Mouse (Mus musculus) heart, embryonic 10.5 days (tissue): Measurements from ENCODE around the gene Csk. TPM values are rescaled to one million over a fixed set of nuclear protein-coding genes. Genes with fewer than 3 reads are reported as not detected.

ENCODE experiments used
- DNase-seq: peaks from one replicate; pipeline ENCODE4 v3.0.0-alpha.2; 2017; ENCODE audit warnings: low spot score
- H3K27ac ChIP-seq: fragments of 300-500 bp; sonication (generic); 2 replicates; pipeline ENCODE4 v1.5.1; 2016; ENCODE audit warnings: mild to moderate bottlenecking
- H3K27me3 ChIP-seq: fragments of 300-500 bp; sonication (generic); 2 replicates; pipeline ENCODE4 v1.6.1; 2016; ENCODE audit warnings: mild to moderate bottlenecking; ENCODE audit not compliant: poor library complexity, insufficient read depth, severe bottlenecking
- H3K36me3 ChIP-seq: fragments of 300-500 bp; sonication (generic); 2 replicates; pipeline ENCODE4 v1.6.1; 2016; ENCODE audit warnings: mild to moderate bottlenecking, moderate library complexity
- H3K4me1 ChIP-seq: fragments of 300-500 bp; sonication (generic); 2 replicates; pipeline ENCODE4 v1.6.1; 2016; ENCODE audit warnings: mild to moderate bottlenecking
- H3K4me3 ChIP-seq: fragments of 300-500 bp; sonication (generic); 2 replicates; pipeline ENCODE4 v1.5.1; 2016; ENCODE audit warnings: mild to moderate bottlenecking, moderate library complexity
- H3K9me3 ChIP-seq: fragments of 300-500 bp; sonication (generic); 2 replicates; pipeline ENCODE4 v1.6.1; 2016; ENCODE audit warnings: mild to moderate bottlenecking, moderate library complexity
- WGBS: fragments of 180-500 bp; shearing (Covaris S2); methylation state at CpG from one replicate; pipeline ENCODE4 v1.1.7; 2016; 5-methylcytosine and 5-hydroxymethylcytosine counted together
- polyA plus RNA-seq: library from polyadenylated mRNA; unstranded; fragments of >200 nt; fragmentation: Nextera tagmentation; extraction: Ambion mirVana; gene quantifications from 2 replicates; pipeline ENCODE4 v1.2.1, GENCODE M21; 2016

Csk gene
- polyA plus RNA-seq, 1 experiment from 2014 or later, result 26.0 TPM

GRCm38 (mm10) chr9:57625674-57626500 is 27.5 kb downstream of the Csk start:
- no peak overlapping the region for H3K4me3 ChIP-seq
- H3K9me3 ChIP-seq, result no peaks in the 10 kb centered on the region
- WGBS, result 86% methylated on average over 15 of the region's 15 CpGs
- DNase-seq, result no peak
- H3K27ac ChIP-seq, result no peak overlapping the region
- H3K4me1 ChIP-seq, result no peaks in the 10 kb centered on the region
- H3K27me3 ChIP-seq, result no peaks in the 10 kb centered on the region
- H3K36me3 ChIP-seq, result peaks cover 68% of the 10 kb centered on the region

DNA sequence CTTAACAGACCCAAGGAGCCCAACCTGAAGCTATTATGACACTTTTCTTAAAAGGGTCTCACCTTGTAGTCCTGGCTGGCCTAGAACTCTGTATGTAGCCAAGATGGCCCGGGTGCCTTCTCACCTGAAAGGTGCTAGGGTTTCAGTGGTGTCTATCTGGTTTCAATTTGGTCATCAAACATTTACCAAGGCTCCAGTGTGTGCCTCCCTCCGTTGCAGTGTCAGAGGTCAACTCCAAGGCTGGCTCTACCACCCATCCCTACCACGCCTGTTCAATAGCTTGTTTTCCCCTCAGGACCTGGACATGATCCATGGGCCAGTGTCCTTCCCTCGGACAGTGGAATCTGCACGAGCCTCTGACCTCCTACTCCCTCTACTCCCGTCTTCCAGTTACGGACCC is 29.1 kb downstream of the Csk start:
- Histone ChIP-seq H3K4me3 (no peak overlapping the region), H3K36me3 (peaks cover 52% of the 10 kb centered on the region), H3K27ac (no peak overlapping the region), H3K4me1 (0 out of 2 replicates have a peak, but pooled peaks cover 3% of the 10 kb centered on the region), H3K27me3 (no peaks in the 10 kb centered on the region), H3K9me3 (no peaks in the 10 kb centered on the region)
- 83% methylated on average over 7 of the region's 7 CpGs for WGBS
- no peak for DNase-seq

DNA sequence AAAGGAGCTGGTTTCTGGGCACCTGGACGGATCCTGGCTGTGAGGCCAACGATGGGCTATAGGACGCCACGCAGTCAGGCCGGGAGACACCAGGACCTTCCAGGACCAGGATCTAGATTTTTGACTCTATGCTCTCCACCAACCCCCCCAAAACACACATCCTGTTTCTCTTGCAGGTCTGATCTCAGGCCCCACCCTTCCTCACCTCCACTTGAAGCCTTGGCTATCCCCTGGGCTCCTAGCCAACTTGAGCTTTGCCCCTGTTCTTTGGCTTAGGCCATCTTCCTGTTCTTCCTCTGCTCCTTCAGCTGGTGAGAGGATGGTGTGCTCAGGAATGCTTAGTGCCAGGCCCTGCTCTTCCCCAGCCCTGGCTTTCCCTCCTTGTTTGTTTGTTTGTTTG is 32.8 kb downstream of the Csk start, which contains the start of gene Lman1l:
Gene Lman1l, minus strand, starts transcription at position 101 of the 400 bp plus-strand sequence.
- Histone ChIP-seq H3K4me1 (0 out of 2 replicates have a peak, but pooled peaks cover 3% of the 10 kb centered on the region), H3K27me3 (no peaks in the 10 kb centered on the region), H3K4me3 (no peak within 1 kb of the TSS), H3K9me3 (no peaks in the 10 kb centered on the region), H3K36me3 (peaks cover 16% of the 10 kb centered on the region), H3K27ac (no peak within 1 kb of the TSS)
- 85% methylated on average over 5 of the region's 5 CpGs for WGBS
- DNase-seq, result no peak

- no peak for DNase-seq
- Histone ChIP-seq H3K4me3 (no peak overlapping the region), H3K27ac (no peak overlapping the region), H3K4me1 (0 out of 2 replicates have a peak, but pooled peaks cover 3% of the 10 kb centered on the region), H3K27me3 (0 out of 2 replicates have a peak, but pooled peaks cover 5% of the 10 kb centered on the region), H3K9me3 (no peaks in the 10 kb centered on the region), H3K36me3 (no peaks in the 10 kb centered on the region)
- WGBS, result 71% methylated on average over 8 of the region's 8 CpGs
These were observed 34.6 kb downstream of the Csk start for GRCm38 (mm10) chr9:57618854-57619253.

GRCm38 (mm10) chr9:57617556-57618169 is 35.8 kb downstream of the Csk start:
- 0 out of 2 replicates have a peak, but pooled peaks cover 12% of the 10 kb centered on the region for H3K27me3 ChIP-seq
- WGBS, result 68% methylated on average over 8 of the region's 8 CpGs
- no peak for DNase-seq
- no peak overlapping the region for H3K27ac ChIP-seq
- 0 out of 2 replicates have a peak, but pooled peaks cover 3% of the 10 kb centered on the region for H3K4me1 ChIP-seq
- no peaks in the 10 kb centered on the region for H3K9me3 ChIP-seq
- H3K36me3 ChIP-seq, result no peaks in the 10 kb centered on the region
- H3K4me3 ChIP-seq, result no peak overlapping the region

DNA sequence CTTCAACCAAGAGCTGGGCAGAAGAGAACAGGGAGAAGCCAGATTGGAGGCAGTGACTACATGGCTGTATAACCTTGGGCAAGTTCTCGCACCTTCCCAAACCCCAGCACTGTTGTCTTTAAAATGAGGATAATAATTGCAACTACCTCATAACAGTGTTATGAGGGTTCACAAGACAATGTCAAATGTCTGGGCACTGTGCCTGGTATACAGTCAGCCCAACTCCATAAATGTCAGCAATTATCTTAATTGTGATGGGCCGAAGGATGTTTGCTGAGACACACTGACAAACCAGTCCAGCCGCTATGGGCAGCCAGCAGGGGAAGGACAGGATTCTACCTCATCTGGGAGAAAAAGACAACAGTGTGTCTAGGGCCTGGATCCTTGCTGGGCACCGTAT is 38.6 kb downstream of the Csk start:
- H3K4me3 ChIP-seq, result no peak overlapping the region
- no peak for DNase-seq
- 82% methylated on average over 4 of the region's 4 CpGs for WGBS
- peaks cover 4% of the 10 kb centered on the region; the same call in 1 of the 2 replicates for H3K4me1 ChIP-seq
- H3K36me3 ChIP-seq, result no peaks in the 10 kb centered on the region
- H3K27ac ChIP-seq, result no peak overlapping the region
- no peaks in the 10 kb centered on the region for H3K9me3 ChIP-seq
- H3K27me3 ChIP-seq, result peaks cover 30% of the 10 kb centered on the region

GRCm38 (mm10) chr9:57613975-57614374 is 39.5 kb downstream of the Csk start:
- WGBS, result 76% methylated on average over 7 of the region's 7 CpGs
- peaks cover 4% of the 10 kb centered on the region; the same call in 1 of the 2 replicates for H3K4me1 ChIP-seq
- no peaks in the 10 kb centered on the region for H3K9me3 ChIP-seq
- no peaks in the 10 kb centered on the region for H3K36me3 ChIP-seq
- H3K27ac ChIP-seq, result no peak overlapping the region
- H3K27me3 ChIP-seq, result peaks cover 31% of the 10 kb centered on the region
- DNase-seq, result no peak
- H3K4me3 ChIP-seq, result no peak overlapping the region

DNA sequence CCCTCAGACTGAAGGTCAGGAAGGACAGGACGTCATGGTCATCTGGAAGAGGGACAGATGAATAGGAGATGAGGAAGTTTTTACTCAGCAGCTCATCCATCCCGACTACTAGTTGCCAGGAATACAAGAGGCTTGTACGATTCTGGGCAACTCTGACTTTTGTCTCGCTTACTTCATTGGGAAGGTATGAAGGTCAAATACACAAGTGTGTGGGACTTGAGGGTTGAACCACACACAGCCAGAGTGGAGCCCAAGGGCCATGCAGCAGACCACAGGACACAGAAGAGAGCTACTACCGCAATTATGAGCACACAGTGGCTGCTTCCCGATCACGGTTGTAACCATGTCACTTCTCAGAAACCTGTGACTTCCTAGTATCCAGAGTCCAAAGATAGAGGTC is 40.8 kb downstream of the Csk start:
- H3K9me3 ChIP-seq, result no peaks in the 10 kb centered on the region
- no peak overlapping the region for H3K27ac ChIP-seq
- whole genome bisulfite sequencing, result 70% methylated on average over 7 of the region's 7 CpGs
- H3K36me3 ChIP-seq, result no peaks in the 10 kb centered on the region
- no peak overlapping the region for H3K4me3 ChIP-seq
- DNase-seq, result no peak
- peaks cover 43% of the 10 kb centered on the region for H3K27me3 ChIP-seq
- peaks cover 4% of the 10 kb centered on the region; the same call in 1 of the 2 replicates for H3K4me1 ChIP-seq

DNA sequence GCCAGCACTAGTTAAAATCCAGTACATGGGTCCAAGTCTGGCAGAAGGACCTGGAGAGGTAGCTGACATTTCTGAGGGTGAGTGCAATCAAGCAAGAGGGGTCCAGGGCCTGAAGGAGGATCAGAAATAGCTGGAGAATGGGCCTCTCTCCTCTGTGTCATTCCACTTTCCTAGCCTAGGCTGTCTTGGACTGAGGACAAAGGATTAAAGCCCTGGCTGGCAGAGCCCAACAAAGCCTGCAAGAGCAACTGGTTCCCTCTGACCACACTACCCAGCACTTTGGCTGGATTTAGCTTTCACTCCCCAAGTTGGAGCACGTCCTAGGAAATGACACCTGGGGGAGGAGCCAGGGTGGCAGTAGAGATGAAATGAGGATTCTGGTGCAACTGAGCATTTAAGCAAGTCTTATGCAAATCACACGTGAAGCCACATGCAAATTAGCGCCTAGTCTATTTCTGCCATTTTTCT is 43.0 kb downstream of the Csk start:
- no peak overlapping the region for H3K4me3 ChIP-seq
- WGBS, result 49% methylated on average over 3 of the region's 3 CpGs

DNA sequence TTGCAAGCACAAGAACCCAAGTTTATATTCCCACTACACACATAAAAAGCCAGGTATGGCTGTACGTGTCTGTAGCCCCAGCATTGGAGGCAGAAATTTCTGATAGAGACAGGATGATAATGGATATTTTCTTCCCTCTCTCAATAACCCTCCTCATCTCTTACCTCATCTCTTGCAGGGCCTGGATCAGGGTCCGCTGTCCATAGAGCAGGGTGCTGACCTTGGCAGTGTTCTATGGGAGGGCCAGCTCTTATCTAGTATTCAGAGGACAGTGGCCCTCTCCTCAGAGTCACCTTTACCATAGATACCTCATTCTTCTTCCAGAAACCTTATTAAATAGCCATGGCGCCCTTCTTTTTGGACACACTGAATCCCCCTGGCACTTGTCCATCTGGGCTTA is 43.6 kb downstream of the Csk start:
- Histone ChIP-seq H3K36me3 (no peaks in the 10 kb centered on the region), H3K4me3 (no peak overlapping the region), H3K4me1 (peaks cover 13% of the 10 kb centered on the region), H3K9me3 (no peaks in the 10 kb centered on the region), H3K27ac (no peak overlapping the region), H3K27me3 (peaks cover 64% of the 10 kb centered on the region)
- DNase-seq, result no peak
- WGBS, result 53% methylated on average over 3 of the region's 3 CpGs

More for the DNA sequence above, 43.0 kb downstream of the Csk start:
- Histone ChIP-seq H3K36me3 (no peaks in the 10 kb centered on the region), H3K4me1 (peaks cover 13% of the 10 kb centered on the region), H3K9me3 (no peaks in the 10 kb centered on the region), H3K27ac (no peak overlapping the region), H3K27me3 (peaks cover 62% of the 10 kb centered on the region)
- DNase-seq, result no peak

- Histone ChIP-seq H3K9me3 (no peaks in the 10 kb centered on the region), H3K36me3 (no peaks in the 10 kb centered on the region), H3K4me1 (peaks cover 26% of the 10 kb centered on the region), H3K27ac (no peak within 1 kb of the TSS; the same call in 1 of the 2 replicates), H3K27me3 (peaks cover 51% of the 10 kb centered on the region), H3K4me3 (peak within 1 kb of the TSS; percentile 27)
- 6% methylated on average over 24 of the region's 24 CpGs for WGBS
- DNase-seq, result peak; percentile 84
These were observed 47.1 kb downstream of the Csk start, which contains the start of gene Cplx3 for GRCm38 (mm10) chr9:57606139-57606851. Cplx3 (minus strand) TSS chr9:57606281.

- Histone ChIP-seq H3K27ac (no peak overlapping the region), H3K4me1 (peaks cover 33% of the 10 kb centered on the region), H3K27me3 (peaks cover 46% of the 10 kb centered on the region), H3K4me3 (no peak overlapping the region), H3K36me3 (no peaks in the 10 kb centered on the region), H3K9me3 (no peaks in the 10 kb centered on the region)
- no peak for DNase-seq
- WGBS, result 14% methylated on average over 9 of the region's 9 CpGs
These were observed 47.9 kb downstream of the Csk start for GRCm38 (mm10) chr9:57605503-57605902.
